Mouse (Mus musculus): ENCODE measurements around the gene Nup98. TPM values are rescaled to one million over a fixed set of nuclear protein-coding genes. Genes with fewer than 3 reads are reported as not detected.

The Nup98 gene
- total and polyA plus RNA-seq, 2 experiments, result 6.7 to 14.0 TPM

DNA sequence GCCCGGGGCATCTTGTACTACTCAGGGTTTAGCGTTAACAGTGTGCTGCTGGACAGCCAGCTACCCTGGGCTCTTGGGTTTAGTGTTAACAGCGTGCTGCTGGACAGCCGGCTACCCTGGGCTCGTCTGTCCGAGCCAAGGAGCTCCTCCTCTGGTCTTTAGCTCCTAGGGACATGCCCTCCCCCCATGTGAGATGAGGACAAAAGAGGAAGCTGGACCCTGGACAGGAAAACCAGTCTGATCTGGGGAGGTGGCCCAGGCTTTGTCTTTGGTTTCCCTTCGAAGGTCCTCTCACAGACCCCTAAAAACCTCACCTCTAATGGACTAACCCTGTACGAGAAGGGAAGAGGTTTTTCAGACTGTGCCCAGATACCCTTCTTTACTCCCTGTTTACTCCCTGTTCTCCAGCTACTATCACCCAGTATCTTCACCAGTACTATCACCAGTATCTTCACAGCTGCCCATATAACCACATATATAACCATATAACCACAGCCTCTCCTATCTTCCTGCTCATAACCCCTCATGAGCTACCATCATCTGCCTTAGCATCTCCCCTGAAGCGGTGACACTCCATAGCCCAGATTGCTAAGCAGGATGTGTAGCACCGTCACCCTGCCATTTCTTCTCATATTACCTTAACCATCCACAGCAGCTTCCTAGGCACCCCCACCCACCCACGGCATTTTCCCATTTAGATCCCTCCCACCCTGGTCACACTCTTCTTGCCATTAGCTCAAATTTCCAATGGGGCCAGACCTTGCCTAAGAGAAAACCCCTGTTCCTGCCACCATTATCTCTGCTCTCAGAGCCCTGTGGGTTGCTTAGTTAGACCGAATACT, 37.2 kb upstream of the Nup98 start:
- no peaks in the 10 kb centered on the region for H3K27me3 ChIP-seq (ENCODE audit: control insufficient read depth, insufficient read depth, low read length)
- H3K36me3 ChIP-seq (ENCODE audit: control insufficient read depth, insufficient read depth, low read length), result no peaks in the 10 kb centered on the region
- peaks cover 38% of the 10 kb centered on the region; the same call in 1 of the 2 replicates for H3K79me2 ChIP-seq (ENCODE audit: control insufficient read depth, insufficient read depth, low read length)
- TF ChIP-seq POLR2A (IDR thresholded peaks at IDR 0.05; ENCODE audit: extremely low read depth, insufficient read depth, low read length), result no peak
- no peak for TF ChIP-seq CTCF (IDR thresholded peaks at IDR 0.05; ENCODE audit: low read depth, low read length)
- peaks cover 34% of the 10 kb centered on the region for H3K4me1 ChIP-seq (ENCODE audit: control insufficient read depth, insufficient read depth, low read length)
- peak overlapping the region; percentile 18; the same call in 1 of the 2 replicates for H3K27ac ChIP-seq (replicated peaks; ENCODE audit: insufficient read depth, low read depth, low read length)
- 0 out of 2 replicates have a peak overlapping the region, but pooled peaks have one; percentile 27 for H3K9ac ChIP-seq (ENCODE audit: low read depth, low read length)
- DNase-seq (ENCODE audit: extremely low read depth, low read depth, low spot score), result no peak
- no peak overlapping the region; the same call in 1 of the 2 replicates for H3K4me3 ChIP-seq (ENCODE audit: insufficient read depth, low read depth, low read length)
- WGBS, result 64% methylated on average over 12 of the region's 12 CpGs

DNA sequence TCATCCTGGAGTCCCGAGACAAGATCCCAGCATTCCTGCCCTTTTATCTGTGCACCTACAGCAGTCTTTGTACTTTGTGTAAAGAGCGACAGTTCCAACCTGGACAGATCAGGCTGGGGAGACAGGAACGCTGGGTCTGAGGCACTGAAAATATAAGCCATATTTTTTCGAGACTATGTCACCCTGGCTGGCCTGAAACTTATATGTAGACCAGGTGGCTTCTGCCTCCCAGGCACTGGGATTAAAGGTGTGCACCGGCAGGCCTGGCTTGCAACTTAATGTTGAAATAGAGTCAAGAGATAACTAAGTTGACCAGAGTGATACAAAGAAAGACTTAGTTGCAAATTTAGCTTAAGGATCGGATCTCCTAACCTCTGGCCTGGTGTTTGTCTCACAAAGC, 36.3 kb upstream of the Nup98 start:
- no peak overlapping the region for H3K9ac ChIP-seq (ENCODE audit: low read depth, low read length)
- peak; percentile 50 for DNase-seq (ENCODE audit: extremely low read depth, low read depth, low spot score)
- no peaks in the 10 kb centered on the region for H3K36me3 ChIP-seq (ENCODE audit: control insufficient read depth, insufficient read depth, low read length)
- H3K4me1 ChIP-seq (ENCODE audit: control insufficient read depth, insufficient read depth, low read length), result peaks cover 34% of the 10 kb centered on the region
- WGBS, result 15% methylated on average over 6 of the region's 6 CpGs
- TF ChIP-seq POLR2A (IDR thresholded peaks at IDR 0.05; ENCODE audit: extremely low read depth, insufficient read depth, low read length), result no peak
- TF ChIP-seq CTCF (IDR thresholded peaks at IDR 0.05; ENCODE audit: low read depth, low read length), result no peak
- no peaks in the 10 kb centered on the region for H3K27me3 ChIP-seq (ENCODE audit: control insufficient read depth, insufficient read depth, low read length)
- H3K4me3 ChIP-seq (ENCODE audit: insufficient read depth, low read depth, low read length), result no peak overlapping the region
- peaks cover 38% of the 10 kb centered on the region; the same call in 1 of the 2 replicates for H3K79me2 ChIP-seq (ENCODE audit: control insufficient read depth, insufficient read depth, low read length)
- H3K27ac ChIP-seq (replicated peaks; ENCODE audit: insufficient read depth, low read depth, low read length), result no peak overlapping the region; the same call in 1 of the 2 replicates

- Histone ChIP-seq H3K9ac (ENCODE audit: low read depth, low read length) (no peak overlapping the region), H3K79me2 (ENCODE audit: control insufficient read depth, insufficient read depth, low read length) (peaks cover 38% of the 10 kb centered on the region; the same call in 1 of the 2 replicates), H3K27me3 (ENCODE audit: control insufficient read depth, insufficient read depth, low read length) (no peaks in the 10 kb centered on the region), H3K4me3 (ENCODE audit: insufficient read depth, low read depth, low read length) (no peak overlapping the region), H3K4me1 (ENCODE audit: control insufficient read depth, insufficient read depth, low read length) (peaks cover 34% of the 10 kb centered on the region), H3K27ac (replicated peaks; ENCODE audit: insufficient read depth, low read depth, low read length) (peak overlapping the region; percentile 17; the same call in 1 of the 2 replicates), H3K36me3 (ENCODE audit: control insufficient read depth, insufficient read depth, low read length) (peaks cover under 1% of the 10 kb centered on the region; the same call in 1 of the 2 replicates)
- no peak for TF ChIP-seq POLR2A (IDR thresholded peaks at IDR 0.05; ENCODE audit: extremely low read depth, insufficient read depth, low read length)
- no peak for TF ChIP-seq CTCF (IDR thresholded peaks at IDR 0.05; ENCODE audit: low read depth, low read length)
- no peak for DNase-seq (ENCODE audit: extremely low read depth, low read depth, low spot score)
- WGBS, result 4% methylated on average over 1 of the region's 1 CpGs
These were observed 35.8 kb upstream of the Nup98 start for GRCm38 (mm10) chr7:102245775-102246174.

- 71% methylated on average over 3 of the region's 3 CpGs for WGBS
- no peak overlapping the region for H3K4me3 ChIP-seq (ENCODE audit: insufficient read depth, low read depth, low read length)
- peaks cover 38% of the 10 kb centered on the region; the same call in 1 of the 2 replicates for H3K79me2 ChIP-seq (ENCODE audit: control insufficient read depth, insufficient read depth, low read length)
- peaks cover 34% of the 10 kb centered on the region for H3K4me1 ChIP-seq (ENCODE audit: control insufficient read depth, insufficient read depth, low read length)
- H3K27ac ChIP-seq (replicated peaks; ENCODE audit: insufficient read depth, low read depth, low read length), result peak overlapping the region; percentile 48
- H3K9ac ChIP-seq (ENCODE audit: low read depth, low read length), result no peak overlapping the region
- no peak for DNase-seq (ENCODE audit: extremely low read depth, low read depth, low spot score)
- no peaks in the 10 kb centered on the region for H3K27me3 ChIP-seq (ENCODE audit: control insufficient read depth, insufficient read depth, low read length)
- TF ChIP-seq POLR2A (IDR thresholded peaks at IDR 0.05; ENCODE audit: extremely low read depth, insufficient read depth, low read length) (no peak), CTCF (IDR thresholded peaks at IDR 0.05; ENCODE audit: low read depth, low read length) (no peak)
- H3K36me3 ChIP-seq (ENCODE audit: control insufficient read depth, insufficient read depth, low read length), result peaks cover 2% of the 10 kb centered on the region; the same call in 1 of the 2 replicates
These were observed 35.0 kb upstream of the Nup98 start for GRCm38 (mm10) chr7:102244782-102245535.

DNA sequence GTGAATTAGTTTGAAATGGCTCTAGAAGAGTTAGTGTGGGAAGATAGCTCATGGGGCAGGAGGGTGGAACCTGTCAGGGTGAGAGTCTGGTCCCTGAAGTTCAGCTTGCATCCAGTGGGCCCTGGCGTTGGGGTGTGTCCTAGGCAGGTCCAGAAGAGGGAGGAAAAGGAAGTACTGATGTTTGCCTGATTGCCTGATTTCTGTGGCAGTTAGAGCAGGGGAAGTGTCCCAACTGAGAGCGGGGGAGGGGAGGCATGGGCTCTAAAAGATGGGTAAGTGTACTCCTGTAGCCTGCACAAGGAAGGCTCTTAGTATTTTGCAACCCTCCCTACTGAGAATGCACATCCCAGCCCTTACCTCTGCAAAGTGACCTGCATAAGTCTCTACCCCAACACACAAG, 33.9 kb upstream of the Nup98 start:
- no peak for TF ChIP-seq CTCF (IDR thresholded peaks at IDR 0.05; ENCODE audit: low read depth, low read length)
- TF ChIP-seq POLR2A (IDR thresholded peaks at IDR 0.05; ENCODE audit: extremely low read depth, insufficient read depth, low read length), result no peak
- WGBS, result 85% methylated on average over 2 of the region's 2 CpGs
- Histone ChIP-seq H3K4me3 (ENCODE audit: insufficient read depth, low read depth, low read length) (no peak overlapping the region), H3K36me3 (ENCODE audit: control insufficient read depth, insufficient read depth, low read length) (peaks cover 5% of the 10 kb centered on the region; the same call in 1 of the 2 replicates), H3K27ac (replicated peaks; ENCODE audit: insufficient read depth, low read depth, low read length) (no peak overlapping the region), H3K79me2 (ENCODE audit: control insufficient read depth, insufficient read depth, low read length) (peaks cover 34% of the 10 kb centered on the region; the same call in 1 of the 2 replicates), H3K9ac (ENCODE audit: low read depth, low read length) (no peak overlapping the region), H3K4me1 (ENCODE audit: control insufficient read depth, insufficient read depth, low read length) (peaks cover 31% of the 10 kb centered on the region), H3K27me3 (ENCODE audit: control insufficient read depth, insufficient read depth, low read length) (no peaks in the 10 kb centered on the region)
- DNase-seq (ENCODE audit: extremely low read depth, low read depth, low spot score), result no peak
